Comparison of ENCODE assay signal across 14 mouse cellular contexts in genomic region chr2:181041941-181042340, GRCm38 (mm10). TPM values are rescaled to one million over a fixed set of nuclear protein-coding genes. Genes with fewer than 3 reads are reported as not detected.
DNase-seq lines count a peak whose midpoint lies in the region; ATAC-seq and TF ChIP-seq lines count a peak whose summit lies in the region.
"Had no signal": no experiment of that assay in that cellular context is flagged by ENCODE, and none has a peak within 500 bp of the region (broad histone marks: within the 10 kb centered on the region; RNA-seq: fewer than 3 reads in every experiment).

No protein-coding gene starts in this region.

- WGBS in hindbrain, embryonic 12.5 days: 3% methylated on average over 7 of the region's 7 CpGs

- H3K9me3 ChIP-seq in hindbrain, embryonic 12.5 days (replicated peaks): no peaks in the 10 kb centered on the region
- H3K9me3 ChIP-seq: limb, embryonic 10.5 days had no signal

- H3K27ac ChIP-seq in hindbrain, embryonic 12.5 days: peak overlapping the region; percentile 36
- H3K27ac ChIP-seq: limb, embryonic 10.5 days had no signal

- H3K9ac ChIP-seq in hindbrain, embryonic 12.5 days: 0 out of 2 replicates have a peak overlapping the region, but pooled peaks have one; percentile 13

- H3K4me1 ChIP-seq in hindbrain, embryonic 12.5 days: peaks cover 62% of the 10 kb centered on the region

- POLR2A ChIA-PET in Patski (lab: Charles Lee): no interaction called here

- no peak for TF ChIP-seq CTCF in Patski (IDR thresholded peaks at IDR 0.05)

- in situ Hi-C loops in Patski (cut with MboI; ENCODE audit: low pct_unique_long_range_greater_than_20kb): no loop called here

- H3K4me3 ChIP-seq in hindbrain, embryonic 12.5 days: no peak overlapping the region
- H3K4me3 ChIP-seq: limb, embryonic 10.5 days had no signal

- H3K27me3 ChIP-seq in Patski: peaks cover 37% of the 10 kb centered on the region
- H3K27me3 ChIP-seq in hindbrain, embryonic 12.5 days: peaks cover 23% of the 10 kb centered on the region

- DNase-seq in embryo, embryonic 11 days: peak; percentile 28
- no peak for DNase-seq in embryo, embryonic 9.5 days (ENCODE audit: extremely low spot score)
- DNase-seq in Patski (ENCODE audit: low read depth, low spot score): no peak
- DNase-seq in kidney, postnatal 25 days: peak; percentile 81 to 93
- DNase-seq in ovary, adult 18-20 months (ENCODE audit: low spot score): no peak
- DNase-seq in layer of hippocampus, adult 9-11 months: no peak
- no peak for DNase-seq in lung, postnatal 36 days
- DNase-seq: cerebellum, adult 2 months; lung, postnatal 14 days; thymus, postnatal 14 days had no signal

- ATAC-seq in Patski: peak; percentile 55
- ATAC-seq in hindbrain, embryonic 12.5 days (ENCODE audit: low FRiP score): peak; percentile 44
- ATAC-seq: intestine, postnatal 0 days had no signal

- H3K36me3 ChIP-seq in hindbrain, embryonic 12.5 days: no peaks in the 10 kb centered on the region
- H3K36me3 ChIP-seq: limb, embryonic 10.5 days had no signal

- CTCF ChIA-PET in Patski (lab: Charles Lee): no interaction called here

- no peak overlapping the region for H3K4me2 ChIP-seq in hindbrain, embryonic 12.5 days (replicated peaks)

RNA-seq across cellular contexts. Expression of gene Chrna4, which starts 1.4 kb away (rescaled TPM):
- 0.05 TPM for polyA plus RNA-seq in Patski (2021)
- polyA plus RNA-seq in hindbrain, embryonic 12.5 days (2016; fragmentation: Nextera tagmentation; extraction: Ambion mirVana): 44.6 and 47.0 TPM in 2 replicates
- polyA plus RNA-seq: spleen, adult 2 months had no signal

RNA-seq across cellular contexts. Expression of gene Col20a1, which starts 55.6 kb away (rescaled TPM):
- 0.30 TPM for polyA plus RNA-seq in Patski (2021)
- 1.8 and 2.1 TPM in 2 replicates for polyA plus RNA-seq in hindbrain, embryonic 12.5 days (2016; fragmentation: Nextera tagmentation; extraction: Ambion mirVana)

Comparison
In these comparisons a context has a peak if more than half of its experiments do, and no peak if none do; other contexts are left out.
1. DNase-seq: peak in embryo, embryonic 11 days (single experiment) and kidney, postnatal 25 days (2 of 2); none in embryo, embryonic 9.5 days (single experiment), Patski (single experiment), ovary, adult 18-20 months (single experiment), layer of hippocampus, adult 9-11 months (single experiment) and lung, postnatal 36 days (single experiment).
2. RNA of gene Chrna4, which starts 1.4 kb away (polyA plus RNA-seq): 44.6 to 47.0 TPM in hindbrain, embryonic 12.5 days; 0.05 TPM in Patski (single experiment); every median in the first group is over 10 times any median in the second.